Mouse (Mus musculus): Measurements from ENCODE around the gene Chmp1a.
"Not testable (repeated sequence)": the region's sequence is repeated elsewhere in the genome, so short reads cannot be mapped to it uniquely, and the experiment has no call there.

The Chmp1a gene

DNA sequence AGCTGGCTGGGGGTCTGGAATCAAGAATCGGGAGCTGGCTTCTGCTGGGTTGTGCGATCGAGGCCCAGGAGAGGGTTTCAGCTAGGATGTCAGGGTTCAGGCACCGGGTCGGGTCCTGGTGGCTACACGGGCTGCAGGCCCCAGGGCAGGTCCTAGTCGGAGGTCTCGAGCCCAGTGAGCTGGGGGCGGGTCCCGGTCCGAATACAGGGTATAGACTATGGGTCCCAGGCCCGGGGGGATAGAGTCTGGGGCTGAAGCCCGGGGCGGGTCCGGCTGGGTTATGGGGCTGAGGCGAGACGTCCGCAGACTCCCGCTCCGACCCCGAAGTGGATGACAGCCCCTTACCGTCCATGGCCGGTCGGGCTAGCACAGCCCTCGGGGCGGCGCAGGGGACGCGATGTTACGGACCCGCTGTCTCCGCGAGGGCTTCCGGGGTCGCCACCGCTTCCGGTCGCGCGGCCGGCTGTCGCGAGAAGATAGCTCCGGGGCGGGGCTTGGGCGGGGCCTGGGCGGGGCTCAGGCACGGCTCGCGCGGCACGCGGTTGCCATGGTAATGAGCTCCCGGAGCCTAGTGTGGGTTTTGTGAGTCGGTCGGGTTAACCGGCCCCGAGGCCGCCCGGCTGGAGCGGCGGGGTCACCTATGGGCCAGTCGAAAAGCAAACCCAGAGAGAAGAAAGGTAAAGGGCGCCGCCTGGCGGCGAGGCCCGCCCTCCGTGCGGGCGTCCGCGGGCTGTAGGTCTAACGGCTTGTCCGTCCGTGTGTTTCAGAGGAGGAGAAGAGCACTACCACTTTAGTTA lies at the start of gene Chmp1a, which contains the start of gene Spata33:
Gene Chmp1a, minus strand, starts transcription at position 443 of the 797 bp plus-strand sequence.
Gene Spata33, plus strand, starts transcription at position 512 of the 797 bp plus-strand sequence.
- peak; percentile 82 for DNase-seq (ENCODE audit: low spot score)

DNA sequence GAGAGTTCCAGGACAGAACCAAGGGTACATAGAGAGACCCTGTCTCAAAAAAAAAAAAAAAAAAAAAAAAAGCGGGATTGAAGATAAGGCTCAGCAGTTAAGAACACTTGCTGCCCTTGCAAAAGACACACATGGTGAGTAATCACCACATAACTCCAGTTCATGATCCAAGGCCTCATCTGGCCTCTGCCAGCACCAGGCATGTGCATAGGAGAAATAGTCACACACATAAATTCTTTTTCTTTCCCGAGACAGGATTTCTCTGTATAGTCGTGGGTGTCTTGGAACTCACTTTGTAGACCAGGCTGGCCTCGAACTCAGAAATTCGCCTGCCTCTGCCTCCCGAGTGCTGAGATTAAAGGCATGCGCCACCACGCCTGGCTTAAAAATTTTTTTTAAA lies 45.0 kb upstream of the Chmp1a start:
- not testable (repeated sequence) for DNase-seq (ENCODE audit: low spot score)

DNA sequence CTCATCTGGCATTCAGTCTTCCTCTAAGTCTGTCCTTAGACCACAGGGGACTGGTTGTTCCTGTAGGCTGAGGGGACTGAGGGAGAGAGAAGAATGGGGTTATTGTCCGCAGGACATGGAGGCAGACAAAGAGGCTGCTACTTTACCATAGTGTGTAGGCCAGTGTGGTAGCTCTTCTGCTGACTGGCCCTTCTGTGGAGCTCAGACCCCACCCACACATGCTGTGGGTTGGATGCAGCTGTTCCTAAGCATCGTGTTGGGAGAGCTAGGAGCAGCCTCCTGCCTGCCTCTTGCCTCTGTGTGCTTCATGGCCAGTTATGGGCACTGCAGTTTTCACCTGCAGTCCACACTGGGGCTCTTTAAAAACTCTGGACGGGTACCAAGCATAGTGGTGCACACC lies 44.6 kb upstream of the Chmp1a start:
- peak; percentile 59 for DNase-seq (ENCODE audit: low spot score)

DNA sequence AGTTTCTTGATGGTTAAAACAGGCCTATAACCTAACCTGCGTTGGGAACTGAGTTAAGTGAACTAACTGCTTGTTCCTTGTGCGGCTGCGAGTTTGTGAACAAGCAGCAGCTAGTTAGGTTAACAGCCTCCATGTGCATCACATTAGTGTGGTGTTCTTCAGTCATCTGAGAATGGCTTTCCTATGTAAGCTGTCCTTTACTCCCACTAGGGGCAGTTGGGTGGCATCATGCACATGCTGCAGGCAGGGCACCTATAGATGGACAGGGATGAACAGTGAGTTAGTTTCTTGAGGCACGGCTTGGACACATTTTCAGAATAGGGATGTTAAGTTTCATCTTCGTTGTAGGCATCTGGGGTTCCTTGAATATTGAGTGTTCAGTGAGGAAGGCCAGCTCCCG lies 42.6 kb upstream of the Chmp1a start:
- no peak for DNase-seq (ENCODE audit: low spot score)

DNA sequence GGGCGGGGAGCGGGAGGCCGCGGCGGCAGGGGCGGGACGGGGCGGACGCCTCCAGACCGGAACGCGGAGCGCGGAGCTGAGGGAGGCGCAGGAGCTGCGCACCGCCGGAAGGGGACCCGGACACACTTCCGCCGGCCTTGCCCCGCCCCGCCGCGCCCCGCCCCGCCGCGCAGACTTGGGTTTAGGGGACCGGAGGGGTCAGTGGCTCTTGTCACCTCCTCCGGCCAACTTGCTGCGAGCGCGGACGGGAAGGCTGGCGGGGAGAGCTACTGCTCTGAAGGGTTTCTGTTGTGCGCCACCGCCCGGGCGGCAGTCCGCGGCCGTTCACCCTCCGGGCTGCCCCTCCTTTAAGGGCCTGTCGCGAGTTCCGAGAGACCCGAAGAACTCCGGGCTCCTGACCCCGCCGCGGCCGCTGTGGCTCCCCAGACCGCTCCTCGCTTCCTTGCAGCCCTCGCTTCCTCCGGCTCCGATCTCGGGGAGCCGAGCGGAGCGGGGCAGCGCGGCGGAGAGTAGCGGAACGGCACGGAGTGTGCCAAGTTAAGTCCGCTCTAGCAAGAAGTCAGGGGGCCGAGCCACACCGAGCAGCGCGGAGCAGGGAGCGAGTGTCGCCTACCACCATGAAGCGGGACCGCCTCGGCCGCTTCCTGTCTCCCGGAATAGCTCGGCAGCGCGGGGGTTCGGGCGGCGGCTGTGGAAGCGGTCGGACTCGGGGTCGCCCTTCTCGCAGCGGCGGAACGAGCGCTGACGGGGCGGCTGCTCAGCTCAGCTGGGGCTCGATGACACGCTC lies 41.7 kb upstream of the Chmp1a start, which contains the start of the genes Zfp276 and Vps9d1:
Gene Zfp276, plus strand, starts transcription at position 97 of the 787 bp plus-strand sequence.
Gene Vps9d1, minus strand, starts transcription at position 250 of the 787 bp plus-strand sequence.
- peak; percentile 61 for DNase-seq (ENCODE audit: low spot score)

DNA sequence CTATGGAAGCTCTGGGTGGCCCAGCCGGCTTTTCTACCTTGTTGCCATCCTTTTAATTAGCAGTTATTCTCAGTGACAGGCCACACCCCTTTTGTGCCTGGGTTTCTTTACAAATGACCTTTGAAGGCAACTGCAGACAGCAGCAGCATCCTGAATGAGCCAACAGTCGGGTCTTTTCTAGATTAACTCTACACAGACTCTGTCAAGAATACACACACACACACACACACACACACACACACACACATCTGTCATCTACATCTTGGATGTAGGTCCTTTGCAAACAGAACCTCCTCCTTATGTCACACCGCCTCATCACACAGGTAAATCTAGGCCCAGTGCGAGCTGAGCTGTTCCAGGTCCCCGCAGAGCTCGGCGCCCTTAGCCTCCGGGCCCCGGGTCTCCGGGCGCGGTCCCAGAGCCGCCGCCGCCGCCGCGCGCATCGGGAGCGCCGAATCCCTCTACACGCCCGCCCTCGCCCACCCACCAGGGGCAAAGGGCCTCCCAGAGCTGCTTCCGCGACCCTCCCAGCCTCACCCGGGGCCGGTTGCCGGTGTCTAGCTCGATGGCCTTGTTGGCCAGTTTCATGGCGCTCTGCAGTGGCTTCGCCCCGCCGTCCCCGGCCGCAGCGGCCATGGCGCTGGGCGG lies 41.0 kb upstream of the Chmp1a start:
- DNase-seq (ENCODE audit: low spot score): no peak

DNA sequence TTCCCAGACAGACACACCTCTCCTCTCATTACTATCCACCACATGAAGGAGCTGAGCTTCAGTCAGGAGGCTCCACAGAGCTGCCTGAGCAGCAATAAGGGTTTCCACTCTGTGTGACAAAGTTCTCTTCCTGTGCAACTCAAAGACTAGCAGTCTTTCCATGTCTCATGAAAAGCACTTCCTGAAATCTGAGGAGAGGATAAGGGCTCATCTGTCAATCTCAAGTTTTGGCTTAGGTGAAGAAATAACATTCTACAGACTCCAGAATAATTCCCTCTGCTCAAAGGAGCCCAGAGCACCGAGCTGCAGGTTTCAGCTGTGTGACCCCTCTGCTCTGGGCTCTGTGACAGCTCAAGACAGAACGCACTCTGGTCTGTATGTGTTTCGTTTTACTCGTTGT lies 40.4 kb upstream of the Chmp1a start:
- DNase-seq (ENCODE audit: low spot score): no peak

DNA sequence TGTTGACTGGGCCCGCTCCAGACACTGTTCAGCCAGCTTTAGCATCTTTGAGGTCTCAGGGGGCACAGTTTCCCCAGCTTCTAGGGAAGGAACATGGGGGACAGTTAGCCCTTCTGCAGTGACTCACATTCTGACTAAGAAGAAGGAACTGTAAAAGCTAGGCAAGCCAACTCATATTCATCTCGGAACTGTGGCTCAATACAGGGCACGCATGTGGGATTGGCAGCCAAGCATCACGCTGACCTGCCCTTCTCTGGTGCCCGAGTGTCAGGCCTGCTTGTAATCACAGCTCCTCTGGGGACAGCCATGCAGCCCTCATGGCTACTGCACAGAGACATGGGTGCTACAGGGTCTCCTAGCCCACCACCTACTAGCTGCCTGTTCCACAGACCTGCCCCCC lies 38.4 kb upstream of the Chmp1a start:
- DNase-seq (ENCODE audit: low spot score): no peak

DNA sequence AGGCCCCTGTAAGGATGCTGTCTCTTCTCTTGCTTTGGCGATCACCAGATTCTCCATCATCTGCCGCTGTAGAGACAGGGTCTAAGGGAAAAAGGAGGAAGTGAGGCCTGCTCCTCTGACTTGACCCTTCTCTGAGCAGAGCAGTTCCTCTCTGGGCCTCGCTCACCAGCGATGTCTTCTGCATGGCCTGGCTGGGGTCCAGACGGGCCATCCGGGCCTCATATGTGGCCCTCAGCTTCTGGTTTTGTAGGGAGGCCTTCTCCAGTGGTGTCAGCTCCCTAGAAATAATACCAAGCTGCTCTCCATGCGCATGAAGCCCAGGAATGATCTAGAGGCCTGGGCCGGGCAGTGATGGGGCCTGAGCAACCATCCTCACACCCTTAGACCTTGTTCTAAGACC lies 36.0 kb upstream of the Chmp1a start:
- no peak for DNase-seq (ENCODE audit: low spot score)

DNA sequence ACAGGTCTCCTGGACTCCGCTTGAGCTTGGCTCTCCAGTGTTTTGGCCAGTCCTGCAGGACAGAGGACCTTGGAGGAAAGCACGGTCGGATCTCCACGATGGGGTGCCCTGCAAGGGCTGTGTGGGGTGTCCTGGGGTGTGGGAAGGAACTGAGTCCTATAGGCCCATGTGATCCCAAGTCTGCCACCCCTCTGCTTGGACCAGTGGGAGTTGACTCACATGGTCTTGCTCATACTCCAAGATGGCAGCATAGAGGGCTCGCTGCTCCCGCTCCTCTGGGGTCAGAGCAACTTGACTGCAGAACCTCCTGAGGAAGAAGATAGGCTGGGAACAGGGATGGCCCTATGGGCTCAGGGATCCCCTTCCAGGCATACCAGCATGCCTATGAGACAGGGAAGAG lies 35.2 kb upstream of the Chmp1a start:
- no peak for DNase-seq (ENCODE audit: low spot score)

DNA sequence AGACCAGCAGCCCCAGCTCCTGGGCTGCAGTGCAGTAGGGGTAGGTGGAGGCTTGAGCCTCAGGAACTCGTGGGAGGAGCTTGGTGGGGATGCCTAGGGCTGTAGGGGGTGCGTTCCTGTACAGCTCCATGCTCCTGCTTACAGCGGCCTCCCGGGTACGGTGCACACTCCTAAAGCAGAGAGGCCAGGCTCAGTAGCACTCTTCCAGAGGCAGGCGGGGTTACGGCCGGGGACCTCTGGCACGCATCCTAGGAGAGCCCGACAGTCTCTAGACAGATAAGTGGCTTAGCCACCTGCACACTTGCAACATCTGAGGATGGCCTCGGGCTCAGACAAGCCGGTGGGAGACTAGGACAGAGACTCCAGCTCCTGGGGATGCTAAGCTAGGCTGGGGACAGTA lies 33.0 kb upstream of the Chmp1a start:
- DNase-seq (ENCODE audit: low spot score): no peak

DNA sequence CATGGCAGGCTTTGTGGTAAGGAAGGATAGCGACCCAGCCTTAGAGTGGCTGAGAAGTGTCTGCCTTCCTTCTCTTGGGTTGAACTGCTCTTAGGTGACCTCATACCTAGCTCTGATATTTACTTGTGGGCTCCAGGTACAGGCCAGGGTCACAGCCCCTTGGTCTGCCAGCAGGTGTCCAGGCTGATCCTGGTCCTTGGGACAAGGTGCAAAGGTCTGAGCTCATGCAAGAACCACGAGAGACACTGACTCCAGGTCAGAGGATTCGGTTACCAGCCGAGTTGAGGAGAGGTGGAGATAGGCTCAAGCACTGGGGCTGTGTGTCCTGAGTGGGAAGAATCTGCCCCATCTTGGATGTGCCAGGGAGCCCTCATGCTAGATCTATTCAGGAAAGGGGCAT lies 31.8 kb upstream of the Chmp1a start:
- DNase-seq (ENCODE audit: low spot score): no peak

DNA sequence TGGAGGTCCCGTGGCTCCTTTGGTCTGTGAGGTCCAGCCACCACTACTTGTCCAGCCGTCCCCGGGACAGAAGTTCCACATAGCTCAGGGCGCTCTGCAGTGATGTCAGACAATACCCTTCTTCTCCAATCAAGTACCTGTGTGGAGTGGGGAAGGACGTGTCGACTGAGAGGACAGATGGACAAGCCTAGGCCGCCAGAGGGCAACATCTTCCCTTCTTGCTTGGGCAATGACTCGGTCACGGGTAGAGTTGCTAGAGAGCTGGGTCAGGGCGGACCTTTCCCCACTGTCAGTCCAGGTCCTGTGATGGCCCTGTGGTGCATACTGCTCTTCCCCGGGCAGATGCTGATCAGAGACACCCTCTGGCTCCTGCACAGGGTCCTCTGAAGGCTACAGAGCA lies 30.5 kb upstream of the Chmp1a start:
- DNase-seq (ENCODE audit: low spot score): no peak

DNA sequence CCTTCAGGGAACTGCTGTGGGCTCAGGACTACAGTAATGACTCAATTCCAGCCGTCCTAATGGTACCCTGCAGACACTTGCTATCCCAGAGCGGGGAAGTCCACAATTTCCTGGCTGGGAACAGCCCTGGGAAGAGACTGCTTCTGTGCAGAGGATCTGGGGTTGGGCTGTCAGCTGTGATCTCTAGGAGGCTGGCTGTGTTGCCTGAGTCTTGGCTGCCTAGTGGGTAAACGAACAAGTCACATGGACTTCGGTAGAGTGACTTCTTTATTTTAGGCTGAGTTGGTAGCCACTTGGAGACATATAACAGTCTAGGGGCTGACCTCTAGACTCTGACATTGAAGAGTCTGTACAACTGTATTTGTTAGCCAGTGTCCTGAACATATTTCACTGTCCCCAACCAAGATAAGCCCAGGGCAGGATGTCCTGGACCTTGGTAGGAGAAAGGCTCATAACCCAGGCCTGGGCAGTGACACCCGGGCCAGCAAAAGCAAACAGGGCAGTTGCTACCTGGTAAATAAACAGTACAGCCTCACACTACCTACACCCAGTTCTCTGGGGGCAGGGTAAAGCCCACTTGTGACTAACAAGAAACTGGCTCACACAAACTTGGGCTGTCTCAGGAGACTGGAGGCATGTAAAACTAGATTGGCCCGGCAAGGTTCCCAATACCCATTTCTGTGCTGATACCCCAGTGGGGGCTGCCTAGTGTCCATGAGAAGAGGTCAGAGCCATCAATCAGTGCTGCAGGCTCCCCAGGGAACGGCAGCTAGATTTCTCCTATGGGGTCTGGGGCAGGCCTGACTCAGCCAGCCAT lies 29.8 kb upstream of the Chmp1a start:
- DNase-seq (ENCODE audit: low spot score): no peak

DNA sequence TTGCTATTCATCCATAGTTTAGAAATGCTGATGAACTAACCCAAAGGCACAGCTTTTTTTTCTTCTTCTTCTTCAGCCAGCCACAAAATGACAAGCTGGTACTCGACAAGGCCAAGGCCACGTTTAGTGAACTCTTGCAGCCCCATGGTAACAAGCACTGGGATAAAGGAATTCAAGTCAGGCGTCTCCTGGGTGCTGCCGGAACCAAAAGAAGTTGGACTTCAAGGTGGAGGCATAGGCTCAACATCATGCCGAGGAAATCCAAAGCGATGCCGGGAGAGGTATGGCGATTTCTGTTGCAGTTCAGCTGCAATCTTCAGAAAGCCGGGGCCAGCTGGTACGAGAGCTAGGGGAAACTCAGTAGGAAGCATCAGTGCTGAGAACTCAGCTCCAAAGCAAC lies 26.8 kb upstream of the Chmp1a start:
- DNase-seq (ENCODE audit: low spot score): no peak

DNA sequence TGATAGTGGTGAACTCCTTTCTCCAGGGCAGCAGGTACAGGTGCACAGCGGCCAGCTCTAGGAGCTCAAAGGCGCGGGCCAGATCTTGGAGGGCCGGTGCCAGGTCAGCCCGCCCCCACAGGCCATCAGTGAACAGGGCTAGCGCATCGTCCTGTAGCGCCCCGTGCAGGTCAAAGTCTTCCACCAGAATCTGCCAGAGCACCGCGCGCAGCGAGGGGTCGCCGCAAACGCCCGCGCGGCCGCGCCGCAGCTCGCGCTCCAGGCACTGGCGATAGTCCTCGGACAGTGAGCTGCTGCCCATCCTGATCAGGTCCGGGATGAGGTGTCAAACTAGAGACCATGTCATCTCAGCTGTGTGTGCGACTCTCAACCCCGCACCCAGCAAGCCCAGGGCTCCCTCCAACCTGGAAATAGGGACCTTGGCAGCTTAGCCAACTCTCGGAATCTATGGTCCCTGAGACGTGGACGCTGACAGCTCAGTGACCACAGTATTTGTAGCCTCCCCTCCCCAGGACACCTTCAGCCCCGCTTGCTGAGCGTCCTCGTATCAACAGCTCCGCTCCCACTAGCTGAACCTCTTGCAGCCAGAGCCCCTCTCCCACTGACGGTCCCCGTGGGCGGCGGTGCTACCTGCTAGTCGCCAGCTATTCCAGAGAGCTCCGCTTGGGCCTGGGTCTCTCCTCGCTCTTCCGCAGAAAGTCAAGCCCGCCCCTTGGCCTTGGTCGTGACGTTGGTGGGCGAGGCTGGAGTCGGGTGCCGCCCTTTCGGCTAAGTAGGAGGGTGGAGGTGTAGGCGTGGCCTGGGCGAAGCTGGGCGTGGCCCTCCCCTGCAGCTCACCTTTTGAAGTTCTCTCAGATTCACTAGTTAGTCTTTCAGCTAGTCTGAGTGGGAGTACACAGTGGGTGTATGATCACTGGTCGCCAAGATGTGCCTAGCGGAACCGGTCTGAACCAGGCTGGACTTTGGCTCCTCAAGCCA lies 23.2 kb upstream of the Chmp1a start, which contains the start of gene Spata2l:
Gene Spata2l, minus strand, starts transcription at position 714 of the 978 bp plus-strand sequence.
- peak; percentile 82 for DNase-seq (ENCODE audit: low spot score)

DNA sequence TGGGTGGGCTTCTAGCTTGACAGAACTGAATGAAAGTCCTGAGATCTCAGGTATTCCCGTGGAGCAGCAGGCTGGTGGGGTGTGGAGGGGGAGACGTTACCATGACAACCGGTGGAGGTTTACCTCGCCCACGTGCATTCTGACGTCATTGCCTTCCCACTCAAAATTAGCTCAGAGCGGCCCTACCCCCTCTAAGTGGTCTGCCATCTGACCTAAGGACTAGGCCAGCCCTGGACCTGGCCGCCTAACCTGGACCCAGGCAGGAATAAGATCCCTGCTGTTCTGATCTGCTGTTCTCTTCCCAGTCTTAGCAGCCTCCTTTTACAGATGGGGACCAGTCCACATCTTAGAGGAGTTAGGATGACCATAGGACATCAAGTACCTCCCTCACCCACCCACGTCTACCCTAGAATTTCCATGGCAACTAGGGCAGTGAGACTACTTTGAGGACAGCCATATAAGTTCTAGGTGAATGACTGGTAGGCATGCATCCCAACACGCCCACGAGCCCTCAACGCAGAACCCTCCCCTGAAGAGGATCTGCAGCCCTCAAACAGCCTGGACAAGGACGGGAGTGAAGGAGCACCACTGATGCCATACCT lies 22.5 kb upstream of the Chmp1a start:
- DNase-seq (ENCODE audit: low spot score): peak; percentile 82

DNA sequence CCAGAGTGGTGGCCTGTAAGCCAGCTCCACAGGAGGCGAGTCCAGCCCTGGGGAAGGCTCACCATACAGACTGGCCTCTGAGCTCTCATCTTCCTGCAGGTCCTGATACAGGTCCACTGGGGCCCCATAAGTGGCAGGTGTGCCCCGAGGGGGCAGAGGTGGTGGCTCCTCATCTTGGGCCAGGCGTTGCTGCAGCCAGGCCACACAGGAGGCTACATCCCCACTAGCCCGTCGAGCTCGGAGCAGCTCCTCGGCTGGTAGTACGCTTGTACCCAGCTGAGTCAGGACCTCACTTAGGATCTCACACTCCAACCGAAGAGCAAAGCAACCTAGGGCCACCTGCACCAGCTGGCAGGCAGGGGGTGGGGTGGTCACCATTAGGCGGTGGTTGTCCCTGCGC lies 21.2 kb upstream of the Chmp1a start:
- DNase-seq (ENCODE audit: low spot score): no peak

DNA sequence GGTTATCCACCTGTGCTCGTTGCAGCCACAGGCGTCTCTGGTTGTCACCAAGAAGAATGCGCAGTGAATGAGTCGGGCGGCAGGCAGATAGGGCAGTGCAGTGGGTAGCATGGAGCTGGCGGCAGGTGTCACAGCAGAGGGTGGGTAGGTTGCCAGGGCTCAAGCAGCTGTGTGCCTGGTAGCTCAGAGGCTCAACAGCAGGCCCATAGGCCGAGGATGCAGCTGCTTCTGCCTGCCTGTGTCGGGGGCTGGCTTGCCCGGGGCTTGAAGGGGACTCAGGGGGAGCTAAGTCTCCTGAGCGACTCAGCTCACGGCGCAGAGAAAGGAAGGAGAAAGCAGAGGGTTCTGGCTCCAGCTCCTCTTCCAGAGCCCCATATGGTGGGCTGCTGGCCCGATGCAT lies 20.7 kb upstream of the Chmp1a start:
- DNase-seq (ENCODE audit: low spot score): no peak

DNA sequence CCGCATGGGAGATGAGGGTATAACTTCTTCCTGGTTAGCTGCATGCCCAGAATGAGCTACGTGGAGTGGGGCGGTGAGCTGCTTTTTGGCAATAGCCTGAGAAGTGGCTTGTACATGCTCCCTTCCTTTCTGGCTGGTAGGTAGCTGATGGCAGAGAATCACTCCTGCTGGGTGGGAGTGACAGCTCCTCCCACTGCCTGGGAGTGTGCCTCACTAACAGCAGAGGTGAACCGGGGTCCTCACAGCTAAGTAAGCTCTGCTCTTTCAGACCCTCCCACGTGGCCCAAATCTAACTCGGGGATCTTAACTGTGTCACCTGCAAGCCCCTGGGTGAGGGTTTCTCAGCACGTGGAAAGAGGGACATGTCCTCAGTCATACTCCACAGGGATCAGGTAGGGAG lies 20.0 kb upstream of the Chmp1a start:
- DNase-seq (ENCODE audit: low spot score): no peak

All from left cerebral cortex, adult 11 months (tissue).